Mouse (Mus musculus): ENCODE results near the gene Dpy19l3. TPM values are rescaled to one million over a fixed set of nuclear protein-coding genes. Genes with fewer than 3 reads are reported as not detected.

The Dpy19l3 gene
- polyA plus RNA-seq, 1 experiment = 2.3 TPM

DNA sequence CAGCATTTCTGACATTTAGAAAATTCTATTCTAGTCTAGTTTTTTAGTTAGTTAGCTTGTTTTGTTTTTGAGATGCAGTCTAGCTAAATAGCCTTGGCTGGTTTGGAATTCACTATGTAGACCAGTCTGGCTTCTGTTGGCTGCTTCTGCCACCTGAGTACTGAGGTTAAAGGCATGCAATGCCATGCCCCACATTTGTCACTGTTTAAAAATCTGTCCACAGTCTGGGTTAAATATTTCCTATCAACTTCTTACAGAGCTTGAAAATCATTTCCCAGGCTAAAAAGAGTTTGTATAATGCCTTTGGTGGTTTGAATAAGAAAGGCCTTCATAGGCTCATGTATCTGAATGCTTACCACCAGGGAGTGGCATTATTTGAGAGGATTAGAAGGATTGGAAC, 15.4 kb downstream of the Dpy19l3 start:
- no peak overlapping the region for H3K4me3 ChIP-seq (ENCODE audit: low read depth, low read length)
- no peaks in the 10 kb centered on the region for H3K27me3 ChIP-seq (ENCODE audit: control insufficient read depth, insufficient read depth, low read length)
- no peaks in the 10 kb centered on the region for H3K4me1 ChIP-seq (ENCODE audit: control insufficient read depth, insufficient read depth, insufficient read length, low read length)
- TF ChIP-seq CTCF (IDR thresholded peaks at IDR 0.05; ENCODE audit: extremely low read depth, insufficient read length, insufficient replicate concordance, low read depth, low read length) = no peak
- no peak for TF ChIP-seq POLR2A (IDR thresholded peaks at IDR 0.05; ENCODE audit: low read depth, low read length)
- no peaks in the 10 kb centered on the region for H3K36me3 ChIP-seq (ENCODE audit: control insufficient read depth, insufficient read depth, low read length)
- no peak overlapping the region for H3K27ac ChIP-seq (ENCODE audit: insufficient read depth, low read depth, low read length)

- H3K27me3 ChIP-seq (ENCODE audit: control insufficient read depth, insufficient read depth, low read length) = no peaks in the 10 kb centered on the region
- 49% methylated on average over 14 of the region's 14 CpGs for WGBS
- H3K4me3 ChIP-seq (ENCODE audit: low read depth, low read length) = no peak overlapping the region
- no peaks in the 10 kb centered on the region for H3K36me3 ChIP-seq (ENCODE audit: control insufficient read depth, insufficient read depth, low read length)
- no peaks in the 10 kb centered on the region for H3K4me1 ChIP-seq (ENCODE audit: control insufficient read depth, insufficient read depth, insufficient read length, low read length)
- no peak overlapping the region for H3K27ac ChIP-seq (ENCODE audit: insufficient read depth, low read depth, low read length)
- TF ChIP-seq POLR2A (IDR thresholded peaks at IDR 0.05; ENCODE audit: low read depth, low read length) = no peak
- no peak for TF ChIP-seq CTCF (IDR thresholded peaks at IDR 0.05; ENCODE audit: extremely low read depth, insufficient read length, insufficient replicate concordance, low read depth, low read length)
These were observed 20.8 kb downstream of the Dpy19l3 start for GRCm38 (mm10) chr7:35733313-35734050.

GRCm38 (mm10) chr7:35732585-35733059, 21.6 kb downstream of the Dpy19l3 start:
- Histone ChIP-seq H3K36me3 (ENCODE audit: control insufficient read depth, insufficient read depth, low read length) (no peaks in the 10 kb centered on the region), H3K27me3 (ENCODE audit: control insufficient read depth, insufficient read depth, low read length) (no peaks in the 10 kb centered on the region), H3K4me1 (ENCODE audit: control insufficient read depth, insufficient read depth, insufficient read length, low read length) (no peaks in the 10 kb centered on the region), H3K27ac (ENCODE audit: insufficient read depth, low read depth, low read length) (no peak overlapping the region), H3K4me3 (ENCODE audit: low read depth, low read length) (no peak overlapping the region)
- TF ChIP-seq CTCF (IDR thresholded peaks at IDR 0.05; ENCODE audit: extremely low read depth, insufficient read length, insufficient replicate concordance, low read depth, low read length) (no peak), POLR2A (IDR thresholded peaks at IDR 0.05; ENCODE audit: low read depth, low read length) (no peak)
- 87% methylated on average over 10 of the region's 10 CpGs for WGBS

DNA sequence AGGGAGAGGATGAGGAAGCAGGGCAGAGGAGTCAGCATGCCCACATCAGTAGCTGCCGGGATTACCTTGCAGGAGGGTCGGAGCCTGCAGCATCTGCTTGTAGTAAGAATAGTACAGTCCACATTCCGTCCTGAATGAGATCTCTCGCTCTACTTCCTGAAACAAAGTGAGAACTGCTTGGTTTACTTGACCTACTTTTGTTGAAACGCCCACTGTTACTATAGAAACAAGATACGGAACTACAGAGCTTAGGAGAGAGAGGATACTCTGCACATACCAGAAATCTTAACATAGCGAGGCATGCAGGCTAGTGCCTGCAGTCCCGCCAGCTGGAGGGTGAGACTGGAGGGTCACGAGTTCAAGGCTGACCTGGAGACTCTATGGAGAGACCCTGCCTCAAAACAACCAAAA, 24.6 kb downstream of the Dpy19l3 start:
- Histone ChIP-seq H3K4me3 (ENCODE audit: low read depth, low read length) (peak overlapping the region; percentile 24; the same call in 1 of the 2 replicates), H3K27me3 (ENCODE audit: control insufficient read depth, insufficient read depth, low read length) (no peaks in the 10 kb centered on the region), H3K36me3 (ENCODE audit: control insufficient read depth, insufficient read depth, low read length) (no peaks in the 10 kb centered on the region), H3K4me1 (ENCODE audit: control insufficient read depth, insufficient read depth, insufficient read length, low read length) (no peaks in the 10 kb centered on the region), H3K27ac (ENCODE audit: insufficient read depth, low read depth, low read length) (no peak overlapping the region)
- TF ChIP-seq POLR2A (IDR thresholded peaks at IDR 0.05; ENCODE audit: low read depth, low read length) (no peak), CTCF (IDR thresholded peaks at IDR 0.05; ENCODE audit: extremely low read depth, insufficient read length, insufficient replicate concordance, low read depth, low read length) (no peak)
- 42% methylated on average over 9 of the region's 9 CpGs for WGBS

- Histone ChIP-seq H3K36me3 (ENCODE audit: control insufficient read depth, insufficient read depth, low read length) (no peaks in the 10 kb centered on the region), H3K4me3 (ENCODE audit: low read depth, low read length) (no peak overlapping the region), H3K27me3 (ENCODE audit: control insufficient read depth, insufficient read depth, low read length) (no peaks in the 10 kb centered on the region), H3K4me1 (ENCODE audit: control insufficient read depth, insufficient read depth, insufficient read length, low read length) (no peaks in the 10 kb centered on the region), H3K27ac (ENCODE audit: insufficient read depth, low read depth, low read length) (no peak overlapping the region)
- WGBS = 95% methylated on average over 12 of the region's 12 CpGs
- TF ChIP-seq CTCF (IDR thresholded peaks at IDR 0.05; ENCODE audit: extremely low read depth, insufficient read length, insufficient replicate concordance, low read depth, low read length) = no peak
These were observed 25.9 kb downstream of the Dpy19l3 start for GRCm38 (mm10) chr7:35728376-35728775.

DNA sequence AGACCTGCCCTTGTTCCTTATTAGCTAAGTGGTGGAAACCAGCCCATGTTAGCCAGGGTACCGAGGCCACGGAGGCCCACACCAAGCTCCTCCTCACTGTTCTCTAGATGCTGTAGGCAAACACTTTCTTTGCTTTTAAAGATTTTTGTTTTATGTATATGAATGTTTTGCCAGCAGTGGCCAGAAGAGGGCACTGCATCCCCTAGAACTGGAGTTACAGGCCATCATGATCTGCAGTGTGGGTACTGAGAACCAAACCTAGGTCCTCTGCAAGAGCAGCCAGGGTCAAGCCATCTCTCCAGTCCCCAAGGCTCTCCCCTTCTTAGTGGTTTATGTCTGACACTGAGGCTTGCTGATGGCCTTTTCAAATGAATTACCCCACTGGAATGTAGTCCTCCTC, 31.2 kb downstream of the Dpy19l3 start:
- H3K4me1 ChIP-seq (ENCODE audit: control insufficient read depth, insufficient read depth, insufficient read length, low read length) = no peaks in the 10 kb centered on the region
- H3K4me3 ChIP-seq (ENCODE audit: low read depth, low read length) = no peak overlapping the region
- no peak for TF ChIP-seq POLR2A (IDR thresholded peaks at IDR 0.05; ENCODE audit: low read depth, low read length)
- TF ChIP-seq CTCF (IDR thresholded peaks at IDR 0.05; ENCODE audit: extremely low read depth, insufficient read length, insufficient replicate concordance, low read depth, low read length) = peak; percentile 10; the same call in 1 of the 2 replicates
- no peaks in the 10 kb centered on the region for H3K36me3 ChIP-seq (ENCODE audit: control insufficient read depth, insufficient read depth, low read length)
- H3K27ac ChIP-seq (ENCODE audit: insufficient read depth, low read depth, low read length) = no peak overlapping the region
- no peaks in the 10 kb centered on the region for H3K27me3 ChIP-seq (ENCODE audit: control insufficient read depth, insufficient read depth, low read length)
- 97% methylated on average over 2 of the region's 2 CpGs for WGBS

DNA sequence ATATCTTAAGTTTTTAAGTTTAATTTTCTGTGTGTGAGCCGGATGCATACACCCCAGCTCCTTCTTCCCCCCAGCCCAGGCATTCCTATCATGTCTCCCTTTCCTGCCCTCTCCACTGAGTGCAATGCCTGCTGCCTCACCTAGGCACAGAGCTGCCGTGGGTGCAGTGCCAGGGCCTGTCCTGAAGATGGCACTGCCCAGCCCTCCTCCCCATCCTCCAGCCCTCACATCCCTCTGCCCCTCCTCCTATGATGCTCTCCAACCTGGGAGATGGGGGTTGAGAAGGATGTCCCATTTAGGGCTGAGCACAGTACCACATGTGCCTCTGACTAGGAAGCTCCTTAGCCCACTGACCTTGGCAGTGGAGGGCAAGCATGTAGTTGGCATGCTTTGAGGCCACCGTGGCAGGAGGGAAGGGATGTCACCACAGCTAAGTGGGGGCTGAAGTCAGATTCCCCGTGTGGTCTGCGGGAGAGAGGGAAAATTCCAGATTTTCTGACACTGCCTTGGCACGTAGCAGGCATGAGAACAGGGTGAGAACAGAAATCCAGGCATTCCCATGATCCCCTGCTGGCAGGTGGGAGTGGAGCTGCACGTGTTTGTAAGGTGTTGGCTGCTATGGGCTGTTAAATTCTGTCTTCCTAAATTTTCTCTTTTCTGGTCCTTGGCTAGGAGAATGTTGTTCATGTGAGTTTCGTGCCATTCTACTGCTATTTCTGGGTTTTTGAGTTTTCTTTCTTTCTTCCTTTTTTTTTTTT, 35.7 kb downstream of the Dpy19l3 start:
- H3K4me3 ChIP-seq (ENCODE audit: low read depth, low read length) = no peak overlapping the region
- H3K27me3 ChIP-seq (ENCODE audit: control insufficient read depth, insufficient read depth, low read length) = no peaks in the 10 kb centered on the region
- no peaks in the 10 kb centered on the region for H3K36me3 ChIP-seq (ENCODE audit: control insufficient read depth, insufficient read depth, low read length)
- WGBS = 88% methylated on average over 8 of the region's 8 CpGs
- no peaks in the 10 kb centered on the region for H3K4me1 ChIP-seq (ENCODE audit: control insufficient read depth, insufficient read depth, insufficient read length, low read length)
- TF ChIP-seq CTCF (IDR thresholded peaks at IDR 0.05; ENCODE audit: extremely low read depth, insufficient read length, insufficient replicate concordance, low read depth, low read length) (no peak), POLR2A (IDR thresholded peaks at IDR 0.05; ENCODE audit: low read depth, low read length) (no peak)
- H3K27ac ChIP-seq (ENCODE audit: insufficient read depth, low read depth, low read length) = no peak overlapping the region

Data from small intestine, adult 2 months (tissue).